Mouse (Mus musculus) forebrain, embryonic 14.5 days (tissue): ENCODE measurements around the gene Mtg2. TPM values are rescaled to one million over a fixed set of nuclear protein-coding genes. Genes with fewer than 3 reads are reported as not detected.

Source experiments
- ATAC-seq: fragments of 200-750 bp; cut with Nextera tagmentation; 2 replicates; pipeline ENCODE4 v1.8.0; 2017; ENCODE audit warnings: mild to moderate bottlenecking, moderate library complexity
- DNase-seq: peaks from one replicate; pipeline ENCODE4 v3.0.0-alpha.2; 2015; ENCODE audit warnings: low spot score
- H3K27ac ChIP-seq: fragments of 300-500 bp; sonication (generic); 2 replicates; pipeline ENCODE4 v1.5.1; 2014; ENCODE audit warnings: low read depth, mild to moderate bottlenecking, control low read depth, low read length, moderate library complexity
- H3K27me3 ChIP-seq: fragments of 300-500 bp; sonication (generic); replicated peaks from 2 replicates; pipeline ENCODE4 v1.6.1; 2014; ENCODE audit warnings: low read length, control low read depth, mixed read lengths; ENCODE audit not compliant: control insufficient read depth, insufficient read depth
- H3K36me3 ChIP-seq: fragments of 300-500 bp; sonication (generic); 2 replicates; pipeline ENCODE4 v1.6.1; 2014; ENCODE audit warnings: low read length, control low read depth; ENCODE audit not compliant: control insufficient read depth, insufficient read depth
- H3K4me1 ChIP-seq: fragments of 300-500 bp; sonication (generic); 2 replicates; pipeline ENCODE4 v1.6.1; 2014; ENCODE audit warnings: antibody characterized with exemption, low read length, control low read depth; ENCODE audit not compliant: control insufficient read depth, insufficient read depth
- H3K4me2 ChIP-seq: fragments of 300-500 bp; sonication (generic); 2 replicates; pipeline ENCODE4 v1.6.1; 2014; ENCODE audit warnings: mild to moderate bottlenecking, control low read depth, low read length
- H3K4me3 ChIP-seq: fragments of 300-500 bp; sonication (generic); 2 replicates; pipeline ENCODE4 v1.5.1; 2014; ENCODE audit warnings: low read depth, low read length, control low read depth
- H3K9ac ChIP-seq: fragments of 300-500 bp; sonication (generic); 2 replicates; pipeline ENCODE4 v1.6.1; 2014; ENCODE audit warnings: mild to moderate bottlenecking, low read length, control low read depth, moderate library complexity
- H3K9me3 ChIP-seq: fragments of 300-500 bp; sonication (generic); replicated peaks from 2 replicates; pipeline ENCODE4 v1.6.1; 2016; ENCODE audit warnings: low read length, control low read depth, mixed read lengths; ENCODE audit not compliant: control insufficient read depth
- WGBS: fragments of 180-500 bp; shearing (Covaris S2); extraction: QIAGEN DNeasy Blood & Tissue Kit; methylation state at CpG from one replicate; pipeline ENCODE4 v1.1.7; 2014; 5-methylcytosine and 5-hydroxymethylcytosine counted together
- polyA plus RNA-seq: library from polyadenylated mRNA; unstranded; fragments of >200 nt; fragmentation: Nextera tagmentation; extraction: Ambion mirVana; gene quantifications from 2 replicates; pipeline ENCODE4 v1.2.1, GENCODE M21; 2014

The Mtg2 gene
- polyA plus RNA-seq, 1 experiment from 2014 or later: 34.3 TPM

DNA sequence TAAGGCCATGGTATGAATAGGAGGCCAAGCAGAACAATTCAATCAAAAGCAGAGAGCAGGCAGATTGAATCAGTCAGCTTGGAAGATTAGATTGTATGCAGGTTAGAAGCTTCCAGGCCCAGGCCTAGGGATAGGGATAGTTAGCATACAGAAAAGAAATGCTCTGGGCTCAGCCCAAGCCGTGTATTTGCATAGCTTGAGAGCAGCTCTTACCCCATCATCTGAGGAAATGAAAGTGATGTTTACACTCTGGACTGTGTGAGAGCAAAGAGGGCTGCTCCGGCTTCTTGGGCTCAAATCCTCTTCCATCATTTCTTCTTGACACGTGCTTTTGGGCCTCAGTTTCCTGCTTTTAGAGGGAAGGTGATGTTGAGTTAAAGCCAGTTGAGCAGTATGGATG, 22.8 kb upstream of the Mtg2 start:
- whole genome bisulfite sequencing: 92% methylated on average over 3 of the region's 3 CpGs

DNA sequence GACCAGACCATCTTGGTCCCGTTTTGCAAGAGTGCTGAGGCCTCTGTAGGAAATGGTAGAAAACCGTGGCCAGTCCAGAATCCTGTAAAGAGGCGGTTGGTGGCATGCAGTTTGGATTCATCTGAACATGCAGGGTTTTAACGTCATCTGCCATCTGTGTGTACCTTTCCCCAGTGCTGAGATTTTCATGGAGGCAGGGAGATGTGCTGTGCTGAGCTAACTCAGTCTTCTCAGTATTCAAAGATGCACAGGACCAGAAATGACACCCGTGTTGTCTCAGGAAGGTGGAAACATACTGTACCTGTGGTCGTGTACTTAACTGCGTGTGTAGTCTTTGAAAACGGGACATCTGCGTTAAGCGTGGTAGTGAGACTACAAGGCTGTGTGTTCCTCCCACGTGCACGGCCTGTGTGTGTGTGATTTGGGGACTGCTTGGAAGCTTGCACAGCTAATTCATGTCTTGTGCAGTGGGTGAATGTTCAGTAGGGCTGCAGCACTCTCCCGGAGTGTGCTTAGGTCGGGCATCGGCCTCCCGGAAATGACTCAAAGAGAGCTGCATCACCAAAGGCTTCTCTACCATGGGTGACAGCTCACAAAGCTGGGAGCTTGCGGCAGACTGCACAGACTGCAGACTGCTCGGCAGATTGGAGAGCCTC, 22.3 kb upstream of the Mtg2 start:
- H3K9ac ChIP-seq: no peak overlapping the region
- peaks cover 11% of the 10 kb centered on the region for H3K36me3 ChIP-seq
- ATAC-seq (no peak), DNase-seq (no peak)
- no peak overlapping the region for H3K4me3 ChIP-seq
- WGBS: 93% methylated on average over 18 of the region's 18 CpGs
- H3K27me3 ChIP-seq: no peaks in the 10 kb centered on the region
- no peaks in the 10 kb centered on the region for H3K9me3 ChIP-seq
- H3K27ac ChIP-seq: no peak overlapping the region
- no peak overlapping the region for H3K4me2 ChIP-seq
- peaks cover 17% of the 10 kb centered on the region for H3K4me1 ChIP-seq

More for the DNA sequence above, 22.8 kb upstream of the Mtg2 start:
- Histone ChIP-seq H3K27me3 (no peaks in the 10 kb centered on the region), H3K9ac (no peak overlapping the region), H3K36me3 (peaks cover 6% of the 10 kb centered on the region; the same call in 1 of the 2 replicates), H3K9me3 (no peaks in the 10 kb centered on the region), H3K4me2 (no peak overlapping the region), H3K27ac (no peak overlapping the region), H3K4me1 (peaks cover 17% of the 10 kb centered on the region), H3K4me3 (no peak overlapping the region)
- no peak for DNase-seq
- no peak for ATAC-seq

DNA sequence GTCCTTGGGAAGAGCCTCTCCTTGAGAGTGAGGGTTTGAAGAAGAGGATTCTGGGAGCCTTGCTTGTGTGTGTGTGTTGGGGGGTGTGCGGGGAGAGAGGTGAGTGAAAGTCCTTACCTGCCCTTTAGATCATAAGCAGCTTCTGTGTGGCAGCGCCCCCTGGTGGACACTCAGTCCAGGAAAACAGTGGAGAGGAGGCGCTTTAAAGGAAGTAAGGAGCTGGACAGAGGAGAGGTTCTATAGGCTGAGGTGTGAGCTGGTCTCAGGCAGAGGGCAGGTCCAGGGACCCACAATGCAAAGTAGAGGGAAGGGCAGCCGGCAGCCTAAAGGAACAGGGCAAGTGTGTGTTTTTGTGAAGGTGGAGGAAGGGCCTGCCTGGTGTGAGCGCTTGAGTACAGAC, 19.4 kb upstream of the Mtg2 start:
- no peak overlapping the region for H3K9ac ChIP-seq
- DNase-seq (peak; percentile 74), ATAC-seq (peak; percentile 47)
- H3K9me3 ChIP-seq: no peaks in the 10 kb centered on the region
- 26% methylated on average over 5 of the region's 5 CpGs for WGBS
- H3K4me1 ChIP-seq: no peaks in the 10 kb centered on the region
- no peak overlapping the region for H3K4me3 ChIP-seq
- H3K4me2 ChIP-seq: no peak overlapping the region
- no peaks in the 10 kb centered on the region for H3K27me3 ChIP-seq
- H3K36me3 ChIP-seq: peaks cover 40% of the 10 kb centered on the region
- H3K27ac ChIP-seq: no peak overlapping the region

DNA sequence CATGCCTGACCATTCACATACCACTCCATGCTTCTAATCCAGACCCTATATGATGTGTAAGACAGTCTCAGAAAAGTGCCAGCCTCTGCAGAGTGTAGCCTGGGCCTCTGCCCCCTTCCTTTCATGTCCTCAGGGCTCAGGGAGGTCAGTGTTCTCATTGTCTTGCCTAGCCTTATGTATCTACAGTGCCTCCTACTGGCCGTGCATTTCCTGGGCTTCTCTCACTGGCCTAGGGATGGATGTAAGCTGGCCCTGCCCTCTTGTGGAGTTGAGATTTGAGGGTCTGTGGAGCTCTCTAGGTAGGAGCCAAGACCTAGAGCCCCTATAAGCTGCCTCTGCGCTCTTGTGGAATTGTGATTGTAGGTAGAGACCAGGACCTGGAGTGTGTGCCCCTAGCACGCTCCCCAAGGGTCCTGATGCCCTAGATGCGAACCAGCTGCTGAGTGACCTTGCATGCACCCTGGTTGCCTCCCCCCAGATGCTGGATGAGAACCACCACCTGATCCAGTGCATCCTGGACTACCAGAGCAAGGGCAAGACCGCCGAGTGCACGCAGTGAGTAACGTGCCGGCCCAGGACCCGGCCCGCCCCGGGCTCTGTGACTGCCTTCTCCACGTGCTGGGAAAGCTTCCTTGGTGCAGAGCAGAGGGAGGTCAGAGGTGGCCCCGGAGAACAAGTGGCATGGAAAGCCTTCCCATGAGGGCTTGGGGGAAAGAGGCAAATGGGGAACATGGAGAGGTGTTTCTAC, 18.2 kb upstream of the Mtg2 start:
- Histone ChIP-seq H3K27me3 (no peaks in the 10 kb centered on the region), H3K27ac (no peak overlapping the region), H3K9me3 (no peaks in the 10 kb centered on the region), H3K9ac (no peak overlapping the region), H3K4me1 (no peaks in the 10 kb centered on the region), H3K4me2 (no peak overlapping the region), H3K36me3 (peaks cover 47% of the 10 kb centered on the region), H3K4me3 (no peak overlapping the region)
- DNase-seq (no peak), ATAC-seq (0 out of 2 replicates have a peak, but pooled peaks have one; percentile 8)
- WGBS: 93% methylated on average over 14 of the region's 14 CpGs

DNA sequence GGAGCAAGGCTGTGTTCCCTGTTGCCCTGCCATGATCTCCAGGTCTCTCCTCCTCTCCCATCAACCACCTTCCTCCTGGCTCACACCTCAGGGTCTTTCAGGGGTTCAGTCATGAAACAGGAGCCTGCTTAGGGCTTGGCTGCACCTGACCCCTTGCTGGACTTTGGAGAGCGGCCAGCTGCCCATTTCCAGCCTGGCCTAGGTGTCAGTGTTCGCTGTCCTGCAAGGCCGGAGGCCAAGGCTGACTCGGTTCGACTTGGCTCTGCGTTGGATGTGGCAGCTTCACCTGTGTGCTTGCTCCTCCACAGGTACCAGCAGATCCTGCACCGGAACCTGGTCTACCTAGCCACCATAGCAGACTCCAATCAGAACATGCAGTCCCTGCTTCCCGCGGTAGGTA, 17.4 kb upstream of the Mtg2 start:
- H3K9me3 ChIP-seq: no peaks in the 10 kb centered on the region
- H3K4me2 ChIP-seq: no peak overlapping the region
- H3K36me3 ChIP-seq: peaks cover 56% of the 10 kb centered on the region
- DNase-seq (no peak), ATAC-seq (no peak)
- no peaks in the 10 kb centered on the region for H3K4me1 ChIP-seq
- H3K27ac ChIP-seq: no peak overlapping the region
- no peaks in the 10 kb centered on the region for H3K27me3 ChIP-seq
- H3K9ac ChIP-seq: no peak overlapping the region
- no peak overlapping the region for H3K4me3 ChIP-seq
- WGBS: 98% methylated on average over 9 of the region's 9 CpGs

DNA sequence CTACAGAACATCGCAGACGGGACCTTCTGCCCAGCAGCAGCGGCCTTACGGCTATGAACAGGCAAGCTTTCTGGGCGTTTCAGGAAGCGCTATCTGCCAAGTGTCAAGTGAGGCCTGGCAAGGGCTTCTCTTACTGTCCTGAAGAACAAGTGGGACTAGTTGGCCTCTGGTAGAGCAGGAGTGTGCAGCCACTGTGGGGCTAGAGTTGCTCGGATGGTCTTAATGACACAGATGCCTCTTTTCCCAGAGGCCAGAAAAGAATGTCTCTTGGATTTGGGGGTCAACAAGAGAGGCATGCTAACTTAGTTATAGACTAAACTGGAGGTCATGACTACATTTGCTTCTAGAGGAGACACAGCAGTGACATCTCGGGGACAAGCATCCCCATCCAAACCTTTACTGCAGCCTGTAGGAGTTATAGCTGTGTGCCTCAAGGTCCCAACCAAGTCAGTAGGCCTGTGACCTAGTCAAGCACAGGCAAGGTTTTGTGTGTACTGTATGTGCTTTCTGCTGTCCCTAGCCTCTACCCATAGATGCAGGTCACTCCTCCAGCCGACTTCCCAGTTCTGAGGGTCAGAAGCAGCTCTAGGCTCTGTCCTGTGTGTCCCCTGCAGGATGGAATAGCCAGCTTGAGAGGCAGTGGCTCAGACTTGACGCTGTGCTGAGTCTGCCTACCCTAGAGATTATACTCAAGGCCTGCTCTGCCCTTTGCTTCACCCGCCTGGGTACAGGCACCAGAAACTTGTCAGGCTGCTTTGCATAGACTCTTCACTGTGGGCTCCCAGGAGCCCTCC, 6.9 kb upstream of the Mtg2 start:
- ATAC-seq (no peak), DNase-seq (no peak)
- Histone ChIP-seq H3K27me3 (no peaks in the 10 kb centered on the region), H3K36me3 (peaks cover 69% of the 10 kb centered on the region), H3K9me3 (no peaks in the 10 kb centered on the region), H3K4me3 (no peak overlapping the region), H3K4me1 (no peaks in the 10 kb centered on the region), H3K27ac (no peak overlapping the region), H3K4me2 (no peak overlapping the region), H3K9ac (no peak overlapping the region)
- 97% methylated on average over 11 of the region's 11 CpGs for WGBS

DNA sequence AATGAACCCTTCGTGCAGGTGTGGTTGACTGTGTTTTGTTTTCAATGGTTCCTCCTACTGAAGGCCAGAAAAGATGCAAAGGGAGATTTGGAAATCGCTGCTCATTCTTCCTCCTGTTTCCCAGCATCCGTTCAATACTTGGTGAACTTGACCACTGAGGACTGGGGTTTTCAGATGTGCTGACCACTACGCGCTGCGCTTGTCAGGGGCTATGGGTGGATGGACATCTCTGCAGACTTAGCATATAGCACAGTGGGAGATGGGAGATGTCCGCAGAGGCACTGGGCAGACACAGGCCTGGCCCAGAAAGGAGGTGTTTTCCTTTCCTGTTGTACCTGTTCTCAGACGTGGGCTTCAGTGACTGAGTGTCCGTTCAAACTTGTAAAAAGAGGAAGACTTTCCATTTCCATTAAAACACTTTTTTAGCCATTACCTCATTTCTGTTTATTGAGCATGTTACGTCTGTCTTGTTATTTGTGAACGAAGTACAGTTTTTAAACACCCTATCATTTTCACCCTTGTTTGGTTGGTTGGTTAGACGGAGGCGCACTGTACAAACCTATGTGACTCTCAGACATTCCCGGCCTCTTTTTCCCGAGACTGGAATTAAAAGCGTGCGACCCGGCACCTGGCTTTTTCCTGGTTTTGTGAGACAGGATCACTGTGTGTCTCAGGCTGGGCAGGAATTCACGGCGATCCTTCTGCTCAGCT, 463 bp upstream of the Mtg2 start:
- Histone ChIP-seq H3K27ac (peak overlapping the region; percentile 85), H3K4me3 (peak overlapping the region; percentile 65), H3K36me3 (peaks cover 35% of the 10 kb centered on the region), H3K9ac (peak overlapping the region; percentile 82), H3K27me3 (no peaks in the 10 kb centered on the region), H3K9me3 (no peaks in the 10 kb centered on the region), H3K4me1 (peaks cover 11% of the 10 kb centered on the region; the same call in 1 of the 2 replicates), H3K4me2 (peak overlapping the region; percentile 91)
- no peak for DNase-seq
- WGBS: 37% methylated on average over 20 of the region's 20 CpGs
- ATAC-seq: peak; percentile 11; the same call in 1 of the 2 replicates

DNA sequence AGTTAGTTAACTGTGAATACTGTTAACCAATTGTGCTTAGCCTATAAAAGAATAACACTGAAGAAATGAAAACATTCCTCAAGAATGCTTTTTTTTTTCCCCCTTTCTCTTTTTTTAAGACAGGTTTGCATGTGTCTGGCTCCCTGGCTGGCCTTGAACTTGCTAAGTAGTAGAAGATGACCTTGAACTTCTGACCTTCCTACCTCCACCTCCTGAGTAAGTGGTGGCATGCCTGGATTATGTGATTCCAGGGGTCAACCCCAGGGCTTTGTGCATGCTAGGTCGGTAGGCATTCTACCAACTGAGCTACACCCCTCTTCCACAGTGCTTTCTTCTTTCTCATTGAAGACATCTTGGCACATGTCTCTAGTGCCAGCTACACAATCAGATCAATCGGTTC, 1.3 kb downstream of the Mtg2 start:
- no peaks in the 10 kb centered on the region for H3K27me3 ChIP-seq
- no peak overlapping the region for H3K4me3 ChIP-seq
- H3K36me3 ChIP-seq: peaks cover 35% of the 10 kb centered on the region
- WGBS: 86% methylated on average over 2 of the region's 2 CpGs
- no peak for ATAC-seq
- no peak for DNase-seq
- no peak overlapping the region for H3K27ac ChIP-seq
- H3K9ac ChIP-seq: no peak overlapping the region
- no peaks in the 10 kb centered on the region for H3K9me3 ChIP-seq
- peak overlapping the region; percentile 91; the same call in 1 of the 2 replicates for H3K4me2 ChIP-seq
- peaks cover 11% of the 10 kb centered on the region; the same call in 1 of the 2 replicates for H3K4me1 ChIP-seq
